Mouse (Mus musculus) bone marrow, adult 2 months (tissue): ENCODE data around the gene Fam189a1. TPM values are rescaled to one million over a fixed set of nuclear protein-coding genes. Genes with fewer than 3 reads are reported as not detected.

Experiments used
- H3K27ac ChIP-seq: fragments of 200-500 bp; 2 replicates; pipeline ENCODE4 v1.5.1; 2012; ENCODE audit warnings: low read depth, mild to moderate bottlenecking, control low read depth, inconsistent platforms, low read length; ENCODE audit not compliant: control insufficient read depth, poor library complexity, insufficient read depth
- H3K4me1 ChIP-seq: fragments of 200-500 bp; 2 replicates; pipeline ENCODE4 v1.6.1; 2011; ENCODE audit warnings: low read length; ENCODE audit not compliant: control insufficient read depth, insufficient read depth
- H3K4me3 ChIP-seq: fragments of 200-500 bp; replicated peaks from 2 replicates; pipeline ENCODE3; 2011; ENCODE audit warnings: mild to moderate bottlenecking, low read depth, low read length, control low read depth; ENCODE audit not compliant: control insufficient read depth
- CTCF ChIP-seq: fragments of 200-500 bp; IDR thresholded peaks from 2 replicates; pipeline ENCODE4 v1.5.1; 2011; ENCODE audit warnings: low read length, control low read depth; ENCODE audit not compliant: control insufficient read depth, insufficient read depth
- POLR2A ChIP-seq: fragments of 200-500 bp; IDR thresholded peaks from 2 replicates; pipeline ENCODE4 v1.6.1; 2011; ENCODE audit warnings: low read depth, mild to moderate bottlenecking, control low read depth, low read length, borderline replicate concordance; ENCODE audit not compliant: control insufficient read depth
- WGBS: fragments of 180-500 bp; shearing (Covaris S2); methylation state at CpG from one replicate; pipeline ENCODE4 v1.1.7; 2018; 5-methylcytosine and 5-hydroxymethylcytosine counted together
- polyA plus RNA-seq: library from polyadenylated mRNA; stranded (reverse); fragments of >200 nt; gene quantifications from 2 replicates; pipeline ENCODE4 v1.2.4, GENCODE M21; 2011; ENCODE audit warnings: low replicate concordance; ENCODE audit not compliant: missing spikeins, insufficient read depth, insufficient read length

The Fam189a1 gene
- polyA plus RNA-seq, 1 experiment = not detected

GRCm38 (mm10) chr7:64997743-64998142 lies 158.6 kb downstream of the Fam189a1 start:
- H3K27ac ChIP-seq = no peak overlapping the region
- H3K4me3 ChIP-seq = no peak overlapping the region
- no peaks in the 10 kb centered on the region; the same call in 1 of the 2 replicates for H3K4me1 ChIP-seq
- TF ChIP-seq POLR2A = no peak
- 84% methylated on average over 5 of the region's 5 CpGs for WGBS

- TF ChIP-seq CTCF (no peak), POLR2A (no peak)
- WGBS = 78% methylated on average over 8 of the region's 8 CpGs
- no peak overlapping the region for H3K27ac ChIP-seq
- H3K4me3 ChIP-seq = no peak overlapping the region
- H3K4me1 ChIP-seq = no peaks in the 10 kb centered on the region
Measured at GRCm38 (mm10) chr7:64995946-64996444, 160.4 kb downstream of the Fam189a1 start.

- Histone ChIP-seq H3K4me1 (no peaks in the 10 kb centered on the region), H3K27ac (no peak overlapping the region), H3K4me3 (no peak overlapping the region)
- no peak for TF ChIP-seq CTCF
- no peak for TF ChIP-seq POLR2A
- 50% methylated on average over 4 of the region's 4 CpGs for WGBS
Measured at GRCm38 (mm10) chr7:64989406-64989805, 167.0 kb downstream of the Fam189a1 start.

GRCm38 (mm10) chr7:64988015-64988414 lies 168.4 kb downstream of the Fam189a1 start:
- TF ChIP-seq POLR2A (no peak), CTCF (no peak)
- H3K4me3 ChIP-seq = no peak overlapping the region
- 30% methylated on average over 2 of the region's 2 CpGs for WGBS
- H3K4me1 ChIP-seq = no peaks in the 10 kb centered on the region
- H3K27ac ChIP-seq = no peak overlapping the region

- no peak overlapping the region for H3K4me3 ChIP-seq
- WGBS = 54% methylated on average over 22 of the region's 22 CpGs
- H3K27ac ChIP-seq = no peak overlapping the region
- no peaks in the 10 kb centered on the region for H3K4me1 ChIP-seq
- no peak for TF ChIP-seq POLR2A
- no peak for TF ChIP-seq CTCF
Measured at GRCm38 (mm10) chr7:64984468-64985120, 171.8 kb downstream of the Fam189a1 start.

- TF ChIP-seq CTCF (no peak), POLR2A (no peak)
- H3K4me3 ChIP-seq = no peak overlapping the region
- H3K4me1 ChIP-seq = no peaks in the 10 kb centered on the region
- H3K27ac ChIP-seq = no peak overlapping the region
- 55% methylated on average over 2 of the region's 2 CpGs for WGBS
Measured at GRCm38 (mm10) chr7:64981511-64982235, 174.7 kb downstream of the Fam189a1 start.

- H3K4me1 ChIP-seq = no peaks in the 10 kb centered on the region
- WGBS = 62% methylated on average over 4 of the region's 4 CpGs
- H3K4me3 ChIP-seq = no peak overlapping the region
- TF ChIP-seq CTCF (no peak), POLR2A (no peak)
- H3K27ac ChIP-seq = no peak overlapping the region
Measured at GRCm38 (mm10) chr7:64973590-64974262, 182.6 kb downstream of the Fam189a1 start.

GRCm38 (mm10) chr7:64962128-64962527 lies 194.2 kb downstream of the Fam189a1 start:
- WGBS = 84% methylated on average over 3 of the region's 3 CpGs
- no peak overlapping the region for H3K27ac ChIP-seq
- H3K4me1 ChIP-seq = no peaks in the 10 kb centered on the region
- TF ChIP-seq CTCF (no peak), POLR2A (no peak)
- no peak overlapping the region for H3K4me3 ChIP-seq
